Mouse (Mus musculus) heart, postnatal 4 days (tissue): Measurements from ENCODE around the gene Cntn5. TPM values are rescaled to one million over a fixed set of nuclear protein-coding genes. Genes with fewer than 3 reads are reported as not detected.
"Not testable (repeated sequence)": the region's sequence is repeated elsewhere in the genome, so short reads cannot be mapped to it uniquely, and the experiment has no call there.

ENCODE experiments used
- DNase-seq: peaks from one replicate; pipeline ENCODE4 v3.0.0; 2021
- total RNA-seq, 2 experiments: library from RNA; stranded (reverse); gene quantifications; 2 replicates each; pipeline ENCODE4 v1.2.3; 2021

Gene Cntn5
- total RNA-seq, 2 experiments from 2014 or later: 0.10 to 0.16 TPM

DNA sequence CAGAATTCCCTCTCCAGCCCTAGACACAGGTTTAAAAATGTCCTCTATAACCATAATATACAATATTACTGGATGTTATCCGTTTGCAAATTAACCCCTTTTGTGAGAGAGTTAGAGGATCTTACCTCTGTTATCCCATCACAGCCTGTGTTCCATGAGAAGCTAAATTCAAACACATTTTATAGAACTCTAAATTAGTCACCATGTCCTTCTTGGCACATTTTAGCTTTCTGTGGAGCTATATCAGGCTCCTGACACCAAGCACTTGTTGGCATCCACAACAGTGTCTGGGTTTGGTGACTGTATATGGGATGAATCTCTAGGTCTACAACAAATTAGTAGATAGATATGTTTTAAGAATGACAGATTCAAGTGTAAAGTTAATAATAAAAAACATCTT is 253.9 kb downstream of the Cntn5 start:
- DNase-seq: no peak

DNA sequence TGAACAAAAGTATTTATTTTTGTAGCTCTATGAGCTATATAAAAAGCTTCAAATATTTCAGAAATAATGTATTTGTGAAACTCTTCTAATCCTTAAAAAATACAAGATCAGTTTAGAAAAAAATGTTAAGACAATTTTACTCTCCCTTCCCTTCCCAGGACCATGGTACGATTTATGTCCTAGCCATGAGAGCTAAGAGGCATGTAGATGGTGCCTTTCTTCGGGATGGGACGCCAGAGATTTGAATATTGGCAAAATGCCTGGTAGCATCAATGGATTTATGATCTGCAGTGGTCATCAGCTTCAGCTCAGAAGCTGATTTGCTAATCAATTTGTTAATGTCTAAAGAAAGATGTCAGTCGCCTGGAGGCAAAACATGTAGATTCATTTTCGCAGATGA is 258.6 kb downstream of the Cntn5 start:
- DNase-seq: no peak

DNA sequence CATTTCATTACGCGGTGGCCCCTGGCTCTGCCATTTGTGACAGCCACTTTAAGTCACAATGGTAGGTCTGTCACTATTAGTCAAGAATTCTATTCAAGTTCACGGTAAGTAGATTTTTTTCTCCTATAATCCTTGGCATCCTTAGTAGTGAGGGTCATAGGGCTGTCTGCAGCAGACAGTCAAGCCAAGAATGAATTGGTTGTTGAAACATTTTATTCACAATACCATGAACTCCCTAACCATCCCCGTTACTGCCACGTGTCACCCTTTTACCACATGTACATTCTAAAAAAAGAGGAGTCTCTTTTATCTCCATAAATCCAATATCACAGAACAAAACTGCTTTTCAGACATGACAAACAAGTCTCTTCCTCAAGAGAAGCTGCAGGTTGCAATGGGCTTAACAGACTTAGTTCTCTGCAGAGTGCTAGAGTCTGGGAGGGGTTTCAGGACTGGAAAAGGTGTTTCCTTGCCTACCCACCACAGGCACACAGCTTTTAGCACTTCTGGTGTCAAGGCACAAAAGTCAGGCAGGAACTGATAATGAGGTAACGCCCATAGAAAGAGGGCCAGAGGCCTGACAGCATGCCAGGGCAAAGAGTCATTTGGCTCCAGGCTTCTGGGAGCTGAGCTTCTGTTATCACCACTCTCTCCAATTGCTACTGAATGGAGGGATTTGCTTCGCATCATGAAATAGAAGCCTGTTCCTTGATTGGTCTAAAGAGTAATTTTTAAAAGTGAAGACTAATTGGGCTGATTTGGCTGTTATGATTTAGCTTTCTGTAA is 259.3 kb downstream of the Cntn5 start:
- peak; percentile 55 for DNase-seq

DNA sequence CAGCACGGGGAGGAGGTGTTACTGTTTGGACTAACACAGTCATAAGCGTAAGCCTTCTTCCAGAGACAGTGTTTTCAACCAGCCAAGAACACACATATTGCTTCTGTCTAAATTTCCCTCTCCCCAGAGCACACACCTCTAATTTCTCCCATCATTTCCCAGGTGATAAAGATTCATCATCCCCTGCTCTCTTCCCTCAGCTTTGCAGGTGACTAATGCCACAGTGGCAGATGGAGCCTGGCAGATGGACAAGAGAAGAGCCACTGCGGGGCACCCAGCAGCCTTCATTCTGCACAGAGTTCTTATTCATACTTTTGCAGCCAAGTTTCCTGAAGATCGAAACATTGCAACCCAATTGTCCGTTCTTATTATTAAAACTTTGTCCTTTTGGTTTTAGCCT is 286.5 kb downstream of the Cntn5 start:
- DNase-seq: no peak

DNA sequence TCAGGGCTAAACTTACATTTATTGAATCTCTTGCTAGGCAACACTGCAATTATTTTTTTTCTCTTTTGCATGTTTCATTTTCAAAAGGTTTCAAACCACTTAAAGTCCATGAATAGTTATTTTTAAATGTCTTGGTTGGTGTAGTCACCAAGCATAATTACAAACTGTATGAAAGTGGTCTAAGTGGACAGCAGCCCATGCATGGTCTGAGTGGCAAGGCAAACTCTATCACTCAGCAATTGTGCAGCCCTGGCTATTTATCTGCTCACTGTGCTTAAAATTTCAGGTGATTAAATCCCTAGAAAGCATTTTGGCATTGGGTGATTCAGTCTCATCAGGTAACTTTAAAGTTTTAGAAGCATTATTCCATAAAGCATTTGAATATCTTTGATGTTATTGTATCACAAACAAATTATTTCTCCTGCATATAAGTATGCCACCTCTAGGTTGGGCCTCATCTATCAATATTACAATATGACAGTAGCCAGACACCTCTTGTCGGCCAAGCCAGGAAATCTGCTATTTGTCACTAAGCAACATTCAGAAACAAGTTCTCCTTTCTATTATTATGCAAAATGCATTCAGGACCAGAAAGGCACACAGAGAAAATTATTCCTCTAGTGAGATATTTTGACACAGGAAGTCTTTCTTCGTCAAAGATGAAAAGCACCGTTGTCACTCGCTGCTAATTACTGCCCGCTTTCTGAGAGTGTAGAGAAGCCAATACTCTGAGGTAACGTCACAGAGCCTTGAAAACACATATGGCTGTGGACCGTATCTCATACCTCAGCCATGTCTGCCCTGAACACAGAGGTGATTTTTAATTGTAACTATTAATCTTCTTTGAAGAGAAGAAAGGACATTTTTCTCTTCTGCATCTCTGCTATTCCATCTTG is 329.0 kb downstream of the Cntn5 start:
- no peak for DNase-seq

GRCm38 (mm10) chr9:10569830-10570229 is 334.7 kb downstream of the Cntn5 start:
- peak; percentile 13 for DNase-seq

- not testable (repeated sequence) for DNase-seq
Measured at GRCm38 (mm10) chr9:10540877-10541276, 363.7 kb downstream of the Cntn5 start.

DNA sequence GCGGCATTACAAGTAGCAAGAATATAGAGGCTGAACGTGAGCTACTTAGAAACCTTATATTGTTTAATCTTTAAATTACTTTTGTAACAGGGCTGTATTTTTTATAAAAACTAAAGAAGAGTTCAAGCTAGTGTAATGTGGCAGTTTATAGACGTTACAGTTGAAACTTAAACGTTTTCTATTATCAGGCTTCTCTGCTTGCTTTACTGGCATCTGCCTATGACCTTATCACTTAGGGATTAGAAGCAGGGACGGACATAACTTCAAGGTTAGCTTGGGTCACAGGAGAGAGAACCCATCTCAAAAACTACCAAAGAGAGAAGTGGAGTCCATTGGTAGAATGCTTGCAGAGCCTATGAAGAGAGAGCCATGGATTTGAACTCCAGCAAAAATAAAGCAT is 372.3 kb downstream of the Cntn5 start:
- DNase-seq: no peak

- DNase-seq: no peak
Measured at GRCm38 (mm10) chr9:10531087-10531486, 373.5 kb downstream of the Cntn5 start.

GRCm38 (mm10) chr9:10529528-10529927 is 375.0 kb downstream of the Cntn5 start:
- DNase-seq: no peak

GRCm38 (mm10) chr9:10529113-10529512 is 375.5 kb downstream of the Cntn5 start:
- no peak for DNase-seq

GRCm38 (mm10) chr9:10528692-10529091 is 375.9 kb downstream of the Cntn5 start:
- DNase-seq: no peak

DNA sequence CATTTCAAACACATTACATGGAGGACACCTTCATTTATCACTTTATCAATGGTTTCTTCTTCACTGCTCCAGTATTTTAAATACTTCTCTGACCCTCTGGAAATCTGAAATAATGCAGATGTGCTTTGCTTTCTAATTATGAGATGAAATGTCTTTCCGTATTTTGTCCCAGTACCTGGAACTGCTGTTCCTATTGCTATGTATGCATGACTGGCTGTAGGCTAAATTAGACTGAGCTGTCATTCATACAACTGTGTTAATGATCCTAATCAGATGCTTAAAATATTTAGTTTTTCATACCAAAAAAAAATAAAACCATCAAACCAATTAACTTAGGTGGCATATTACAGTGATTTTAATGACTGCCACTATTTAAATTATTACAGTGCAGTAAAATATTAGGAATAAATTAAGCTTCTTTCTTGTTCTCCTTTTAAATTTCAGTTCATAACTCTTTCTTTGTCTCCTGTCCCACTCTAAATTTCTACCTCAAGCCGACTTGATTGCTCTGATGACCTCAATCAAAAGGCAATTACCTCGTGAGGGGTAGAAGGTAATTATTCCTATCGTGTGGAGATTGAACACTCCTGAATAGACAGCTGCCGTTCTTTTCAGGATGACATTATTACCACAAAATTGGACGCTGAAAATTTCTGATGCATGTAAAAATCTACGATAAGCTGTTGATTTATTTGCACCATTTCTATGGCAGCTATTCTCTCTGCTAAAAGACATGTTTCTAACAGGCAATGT is 378.5 kb downstream of the Cntn5 start:
- DNase-seq: no peak

GRCm38 (mm10) chr9:10522604-10523003 is 382.0 kb downstream of the Cntn5 start:
- no peak for DNase-seq

DNA sequence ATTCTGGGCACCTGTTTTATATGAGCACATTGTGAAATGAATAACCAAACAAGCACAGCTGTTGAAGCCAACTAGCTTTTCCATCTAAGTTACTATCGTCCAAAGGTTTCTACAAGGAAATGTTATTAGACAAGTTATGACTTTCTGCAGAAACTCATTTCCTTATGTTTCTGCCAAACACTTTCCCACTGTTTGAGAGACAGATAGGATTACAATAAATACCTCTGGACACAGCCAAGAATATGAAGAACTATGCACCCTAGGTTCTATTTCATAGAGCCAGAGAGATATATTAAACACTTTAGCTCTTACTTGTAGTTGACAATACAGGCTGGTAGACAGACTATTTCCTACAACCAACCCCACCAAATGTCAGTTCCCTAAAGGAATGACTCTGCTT is 383.5 kb downstream of the Cntn5 start:
- no peak for DNase-seq

DNA sequence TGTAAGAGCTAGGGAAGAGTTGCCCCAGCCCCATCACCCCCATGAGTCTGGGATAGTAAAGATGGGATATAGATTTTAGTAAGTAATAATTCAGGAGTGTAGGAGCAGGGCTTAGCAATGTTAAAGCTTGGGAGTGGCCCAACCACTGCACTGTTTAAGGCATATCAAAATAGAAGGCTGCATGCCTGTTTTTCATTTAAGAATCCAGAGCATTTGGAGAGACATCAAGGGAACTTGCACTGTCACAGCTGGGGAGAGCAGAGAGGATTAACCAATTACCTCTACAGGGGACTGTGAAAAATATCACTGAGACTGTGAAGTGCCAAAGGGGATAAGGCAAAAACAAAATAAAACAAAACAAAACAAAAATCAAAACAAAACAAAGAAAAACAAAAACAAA is 412.3 kb downstream of the Cntn5 start:
- no peak for DNase-seq

GRCm38 (mm10) chr9:10471484-10472125 is 433.0 kb downstream of the Cntn5 start:
- DNase-seq: no peak

DNA sequence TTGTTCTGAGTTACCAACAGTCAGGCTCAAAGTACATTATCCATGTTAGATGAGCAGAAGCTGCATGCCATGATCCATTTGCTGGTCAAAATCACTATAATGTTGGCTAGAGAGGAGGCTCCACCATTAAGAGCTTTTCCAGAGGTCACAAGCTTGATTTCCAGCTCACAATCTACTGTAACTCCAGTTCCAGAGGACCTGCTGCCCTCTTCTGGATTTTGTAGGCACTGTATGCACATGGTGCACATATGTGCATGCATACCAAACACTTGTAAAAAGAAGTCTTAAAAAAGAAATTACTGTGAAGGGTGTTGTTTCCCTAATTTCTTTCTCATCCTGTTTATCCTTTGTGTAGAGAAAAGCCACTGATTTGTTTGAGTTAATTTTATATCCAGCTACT is 439.8 kb downstream of the Cntn5 start:
- DNase-seq: no peak

DNA sequence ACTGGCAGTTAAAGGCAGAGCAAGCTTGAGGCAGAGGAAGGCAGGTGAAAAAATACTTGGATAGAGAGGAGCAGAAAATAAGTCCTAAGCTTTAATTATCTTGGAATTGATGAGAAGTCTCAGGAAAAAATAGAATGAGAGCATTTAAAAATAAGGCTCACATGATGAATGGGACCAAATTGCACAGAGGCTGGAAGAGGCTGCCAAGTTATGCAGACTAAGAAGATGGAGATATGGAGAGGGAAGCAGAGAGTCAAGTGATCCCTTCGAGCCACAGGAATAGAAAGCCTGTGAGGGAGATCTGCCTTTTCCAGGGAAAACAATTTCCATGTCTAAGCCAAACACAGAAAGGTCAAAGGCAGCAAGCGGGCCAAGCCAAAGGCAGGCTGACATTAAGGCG is 446.7 kb downstream of the Cntn5 start:
- DNase-seq: no peak

DNA sequence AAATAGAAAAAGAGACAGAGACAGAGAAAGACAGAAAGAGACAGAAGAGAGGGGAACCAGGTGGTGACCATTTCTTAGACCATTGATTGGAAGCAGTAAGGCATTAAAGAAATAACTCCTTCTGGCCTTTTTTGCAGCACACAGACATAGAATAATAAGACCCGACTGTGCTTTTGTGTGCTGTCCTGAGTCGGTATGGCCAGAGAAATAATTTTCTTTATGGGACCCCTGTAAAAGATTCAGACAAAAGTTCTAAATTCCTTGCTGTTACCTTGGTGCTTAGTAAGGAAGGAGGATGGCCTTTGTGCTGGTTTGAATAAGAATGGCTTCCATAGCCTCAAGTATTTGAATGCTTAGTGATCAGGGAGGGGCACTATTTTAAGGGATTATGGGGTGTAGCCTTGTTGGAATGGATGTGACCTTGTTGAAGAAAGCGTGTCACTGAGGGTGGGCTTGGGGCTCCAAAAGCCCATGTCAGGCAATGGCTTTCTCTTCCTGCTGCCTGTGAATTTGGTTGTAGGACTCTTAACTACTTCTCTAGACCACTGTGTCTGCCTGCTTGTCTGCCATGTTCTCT is 455.5 kb downstream of the Cntn5 start:
- DNase-seq: no peak

DNA sequence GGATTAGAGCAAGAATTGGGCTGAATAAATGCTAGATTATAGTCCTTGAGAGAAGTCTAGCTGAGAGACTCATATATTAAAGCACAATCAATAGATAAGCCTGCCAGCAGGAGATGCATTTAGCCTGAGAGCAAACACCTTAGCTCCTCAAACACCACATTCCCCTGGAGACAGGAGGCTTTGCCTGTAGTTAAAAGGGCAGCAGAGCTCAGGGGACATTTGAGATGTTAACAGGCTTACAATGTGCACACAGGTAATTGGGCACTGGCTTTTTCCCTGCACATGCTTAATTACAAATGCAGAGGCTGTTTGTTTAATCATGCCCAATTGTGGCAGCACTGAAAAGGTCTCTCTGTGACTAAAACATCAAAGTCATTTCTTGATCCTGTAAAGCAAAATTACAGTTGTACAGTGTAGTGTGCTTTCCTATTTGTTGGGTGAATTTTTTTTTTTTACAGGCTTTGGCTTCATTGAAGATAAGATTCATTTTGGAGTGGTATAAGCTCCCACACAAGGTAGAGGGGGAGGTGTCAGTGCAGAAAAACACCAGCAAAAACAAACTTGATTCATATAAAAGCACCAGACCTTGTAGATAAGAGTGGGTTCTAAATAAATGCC is 457.2 kb downstream of the Cntn5 start:
- no peak for DNase-seq

DNA sequence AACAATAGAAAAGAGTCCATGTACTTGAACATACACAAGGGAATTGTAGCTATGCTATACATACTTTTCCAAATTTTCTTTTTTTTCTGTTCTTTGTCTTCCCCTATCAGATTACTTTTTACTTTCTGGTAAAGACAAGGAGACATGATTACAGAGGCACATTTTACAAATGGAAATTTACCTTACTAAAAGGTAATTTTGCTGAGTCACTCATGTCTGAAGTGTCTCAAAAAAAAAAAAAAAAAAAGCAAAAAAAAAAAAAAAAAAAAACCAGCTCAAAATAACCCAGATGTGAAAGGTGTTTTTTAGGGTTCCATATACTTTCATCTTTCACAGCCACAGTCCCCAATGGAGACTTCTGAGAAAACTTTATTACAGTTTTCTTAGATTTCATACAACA is 492.5 kb downstream of the Cntn5 start:
- DNase-seq: no peak
